Mouse (Mus musculus): Measurements from ENCODE around the gene Idh3g. TPM values are rescaled to one million over a fixed set of nuclear protein-coding genes. Genes with fewer than 3 reads are reported as not detected.
A peak's percentile ranks its signal among the peaks of the same experiment; 100 is the strongest.

Gene Idh3g
- polyA plus RNA-seq, 2 experiments = 128 to 143 TPM

DNA sequence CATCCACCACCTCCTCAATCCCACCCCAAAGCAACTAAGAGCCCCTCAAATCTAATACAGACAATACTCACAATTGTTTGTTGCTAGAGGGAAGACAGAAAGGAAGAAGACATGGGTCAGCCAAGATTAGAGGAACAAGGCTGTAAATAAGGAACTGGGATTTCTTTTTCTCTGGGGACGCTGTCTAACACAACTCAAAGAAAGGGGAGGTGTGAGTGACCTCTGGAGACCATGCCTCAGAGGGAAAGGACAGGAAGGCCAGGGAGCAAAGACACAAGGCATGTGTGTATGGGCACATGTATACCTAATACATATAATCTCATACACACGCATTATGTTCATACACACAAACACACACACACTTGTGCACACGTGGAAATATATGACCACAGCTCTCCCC is 4.5 kb downstream of the Idh3g start:
- H3K4me1 ChIP-seq (replicated peaks; ENCODE audit: control insufficient read depth in 2 of 2, insufficient read depth in 2 of 2, low read length in 1 of 2) = peaks cover 0 to 10% of the 10 kb centered on the region in 2 experiments; a peak in 2 of 4 replicates
- WGBS (ENCODE audit: insufficient replicate concordance) = 59% methylated on average over 3 of the region's 3 CpGs
- DNase-seq (ENCODE audit: low read depth in 3 of 3, low spot score in 3 of 3) = no peak
- no peak for TF ChIP-seq EP300 (IDR thresholded peaks at IDR 0.05; ENCODE audit: low read depth)
- TF ChIP-seq CTCF (IDR thresholded peaks at IDR 0.05; ENCODE audit: low read depth) = no peak
- no peaks in the 10 kb centered on the region for H3K9me3 ChIP-seq (ENCODE audit: control insufficient read depth, low read length)
- no peaks in the 10 kb centered on the region for H3K27me3 ChIP-seq (ENCODE audit: control insufficient read depth, insufficient read depth, low read length)
- H3K4me3 ChIP-seq (ENCODE audit: insufficient read depth in 1 of 2, low read depth in 2 of 2, low read length in 2 of 2) = no peak overlapping the region
- peaks cover 15% of the 10 kb centered on the region for H3K36me3 ChIP-seq (replicated peaks; ENCODE audit: control insufficient read depth, insufficient read depth, low read depth)
- ATAC-seq (ENCODE audit: insufficient read depth) = no peak
- H3K9ac ChIP-seq (replicated peaks) = no peak overlapping the region
- no peak overlapping the region for H3K4me2 ChIP-seq (ENCODE audit: low read depth)
- H3K27ac ChIP-seq = no peak overlapping the region

GRCm38 (mm10) chrX:73774802-73775483 is 11.8 kb downstream of the Idh3g start:
- Histone ChIP-seq H3K27me3 (ENCODE audit: control insufficient read depth, insufficient read depth, low read length) (no peaks in the 10 kb centered on the region), H3K9me3 (ENCODE audit: control insufficient read depth, low read length) (no peaks in the 10 kb centered on the region), H3K4me1 (replicated peaks; ENCODE audit: control insufficient read depth in 2 of 2, insufficient read depth in 2 of 2, low read length in 1 of 2) (no peaks in the 10 kb centered on the region), H3K4me3 (ENCODE audit: insufficient read depth in 1 of 2, low read depth in 2 of 2, low read length in 2 of 2) (no peak overlapping the region), H3K27ac (no peak overlapping the region), H3K4me2 (ENCODE audit: low read depth) (no peak overlapping the region), H3K36me3 (replicated peaks; ENCODE audit: control insufficient read depth, insufficient read depth, low read depth) (peaks cover 7% of the 10 kb centered on the region), H3K9ac (replicated peaks) (no peak overlapping the region)
- no peak for DNase-seq (ENCODE audit: low read depth in 3 of 3, low spot score in 3 of 3)
- 62% methylated on average over 10 of the region's 10 CpGs for WGBS (ENCODE audit: insufficient replicate concordance)
- no peak for ATAC-seq (ENCODE audit: insufficient read depth)
- no peak for TF ChIP-seq EP300 (IDR thresholded peaks at IDR 0.05; ENCODE audit: low read depth)
- no peak for TF ChIP-seq CTCF (IDR thresholded peaks at IDR 0.05; ENCODE audit: low read depth)

- Histone ChIP-seq H3K27ac (no peak within 1 kb of the TSS), H3K36me3 (replicated peaks; ENCODE audit: control insufficient read depth, insufficient read depth, low read depth) (peaks cover 7% of the 10 kb centered on the region), H3K9me3 (ENCODE audit: control insufficient read depth, low read length) (no peaks in the 10 kb centered on the region), H3K4me1 (replicated peaks; ENCODE audit: control insufficient read depth in 2 of 2, insufficient read depth in 2 of 2, low read length in 1 of 2) (no peaks in the 10 kb centered on the region), H3K4me2 (ENCODE audit: low read depth) (no peak within 1 kb of the TSS), H3K9ac (replicated peaks) (no peak within 1 kb of the TSS), H3K27me3 (ENCODE audit: control insufficient read depth, insufficient read depth, low read length) (no peaks in the 10 kb centered on the region), H3K4me3 (ENCODE audit: insufficient read depth in 1 of 2, low read depth in 2 of 2, low read length in 2 of 2) (no peak within 1 kb of the TSS)
- ATAC-seq (ENCODE audit: insufficient read depth) (no peak), DNase-seq (ENCODE audit: low read depth in 3 of 3, low spot score in 3 of 3) (no peak)
- TF ChIP-seq CTCF (IDR thresholded peaks at IDR 0.05; ENCODE audit: low read depth) = no peak
- no peak for TF ChIP-seq EP300 (IDR thresholded peaks at IDR 0.05; ENCODE audit: low read depth)
- 36% methylated on average over 9 of the region's 9 CpGs for WGBS (ENCODE audit: insufficient replicate concordance)
Observed at GRCm38 (mm10) chrX:73774168-73774760, 12.4 kb downstream of the Idh3g start, which contains the start of gene Srpk3. TSS of gene Srpk3 (plus strand) at chrX:73774405.

DNA sequence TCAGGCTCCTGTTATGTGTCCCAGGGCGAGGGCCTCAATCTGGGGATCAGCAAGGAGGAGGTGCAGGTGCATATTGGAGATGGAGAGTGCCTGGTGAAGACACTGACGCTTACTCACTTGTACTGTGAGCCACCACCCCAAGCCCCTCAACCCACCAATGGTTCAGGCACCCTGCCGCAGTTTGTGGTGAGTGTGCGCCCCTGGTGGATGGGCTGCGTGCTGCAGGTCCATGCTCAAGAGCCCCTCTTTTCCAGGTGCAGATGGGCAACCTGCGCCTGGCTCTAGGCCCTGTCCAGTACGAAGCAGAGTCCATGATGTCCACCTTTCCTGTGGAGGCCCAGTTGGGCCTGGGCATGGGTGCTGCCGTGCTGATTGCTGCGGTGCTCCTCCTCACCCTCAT is 19.4 kb downstream of the Idh3g start:
- DNase-seq (ENCODE audit: low read depth in 3 of 3, low spot score in 3 of 3) = no peak
- no peaks in the 10 kb centered on the region for H3K36me3 ChIP-seq (replicated peaks; ENCODE audit: control insufficient read depth, insufficient read depth, low read depth)
- WGBS (ENCODE audit: insufficient replicate concordance) = 47% methylated on average over 9 of the region's 9 CpGs
- TF ChIP-seq EP300 (IDR thresholded peaks at IDR 0.05; ENCODE audit: low read depth) (no peak), CTCF (IDR thresholded peaks at IDR 0.05; ENCODE audit: low read depth) (peak; percentile 83)
- H3K4me1 ChIP-seq (replicated peaks; ENCODE audit: control insufficient read depth in 2 of 2, insufficient read depth in 2 of 2, low read length in 1 of 2) = no peaks in the 10 kb centered on the region; a peak in 1 of 4 replicates
- H3K4me3 ChIP-seq (ENCODE audit: insufficient read depth in 1 of 2, low read depth in 2 of 2, low read length in 2 of 2) = no peak overlapping the region
- H3K27me3 ChIP-seq (ENCODE audit: control insufficient read depth, insufficient read depth, low read length) = no peaks in the 10 kb centered on the region
- H3K4me2 ChIP-seq (ENCODE audit: low read depth) = no peak overlapping the region
- no peak overlapping the region for H3K9ac ChIP-seq (replicated peaks)
- H3K27ac ChIP-seq = no peak overlapping the region
- no peak for ATAC-seq (ENCODE audit: insufficient read depth)
- no peaks in the 10 kb centered on the region for H3K9me3 ChIP-seq (ENCODE audit: control insufficient read depth, low read length)

GRCm38 (mm10) chrX:73765311-73765710 is 21.4 kb downstream of the Idh3g start:
- H3K4me1 ChIP-seq (replicated peaks; ENCODE audit: control insufficient read depth in 2 of 2, insufficient read depth in 2 of 2, low read length in 1 of 2) = no peaks in the 10 kb centered on the region; a peak in 1 of 4 replicates
- no peaks in the 10 kb centered on the region for H3K27me3 ChIP-seq (ENCODE audit: control insufficient read depth, insufficient read depth, low read length)
- TF ChIP-seq EP300 (IDR thresholded peaks at IDR 0.05; ENCODE audit: low read depth) = no peak
- TF ChIP-seq CTCF (IDR thresholded peaks at IDR 0.05; ENCODE audit: low read depth) = no peak
- H3K9ac ChIP-seq (replicated peaks) = no peak overlapping the region
- no peaks in the 10 kb centered on the region for H3K9me3 ChIP-seq (ENCODE audit: control insufficient read depth, low read length)
- H3K27ac ChIP-seq = no peak overlapping the region
- no peak overlapping the region for H3K4me3 ChIP-seq (ENCODE audit: insufficient read depth in 1 of 2, low read depth in 2 of 2, low read length in 2 of 2)
- 19% methylated on average over 1 of the region's 1 CpGs for WGBS (ENCODE audit: insufficient replicate concordance)
- DNase-seq (ENCODE audit: low read depth in 3 of 3, low spot score in 3 of 3) (no peak), ATAC-seq (ENCODE audit: insufficient read depth) (no peak)
- H3K4me2 ChIP-seq (ENCODE audit: low read depth) = no peak overlapping the region
- H3K36me3 ChIP-seq (replicated peaks; ENCODE audit: control insufficient read depth, insufficient read depth, low read depth) = no peaks in the 10 kb centered on the region
